Mouse (Mus musculus) B cell, adult (primary cell): ENCODE measurements around the gene Olfr811. TPM values are rescaled to one million over a fixed set of nuclear protein-coding genes. Genes with fewer than 3 reads are reported as not detected.

Experiments
- total RNA-seq: library from RNA; stranded (reverse); gene quantifications from 4 replicates; pipeline ENCODE4 v1.2.4, GENCODE M21; 2023; ENCODE audit not compliant: inconsistent age

Gene Olfr811
- total RNA-seq, result not detected in 4 replicates

GRCm38 (mm10) chr10:129804296-129804695 lies at the start of gene Olfr811:
Gene Olfr811 (minus strand): TSS chr10:129804396.

DNA sequence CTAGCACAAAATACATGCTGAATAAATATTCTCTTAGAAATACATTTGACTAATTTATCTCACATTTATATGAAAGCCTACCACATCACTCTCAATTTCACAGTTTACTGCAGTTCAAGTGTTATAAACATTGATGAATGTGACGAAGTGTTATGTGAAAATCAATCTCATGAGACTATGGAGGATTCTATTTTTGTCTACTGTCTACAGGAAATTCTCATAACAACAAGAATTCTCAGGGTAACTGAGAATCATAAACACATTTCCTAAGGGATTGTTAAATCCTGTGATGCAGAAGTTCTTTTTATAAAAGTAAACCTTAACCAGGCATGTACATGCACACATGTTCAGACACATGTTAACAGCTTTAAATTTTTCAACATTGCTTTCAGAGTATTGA lies 41.8 kb upstream of the Olfr811 start, which contains the start of gene Olfr812:
Olfr812 (minus strand) TSS at position 101 of the 400 bp plus-strand sequence.

DNA sequence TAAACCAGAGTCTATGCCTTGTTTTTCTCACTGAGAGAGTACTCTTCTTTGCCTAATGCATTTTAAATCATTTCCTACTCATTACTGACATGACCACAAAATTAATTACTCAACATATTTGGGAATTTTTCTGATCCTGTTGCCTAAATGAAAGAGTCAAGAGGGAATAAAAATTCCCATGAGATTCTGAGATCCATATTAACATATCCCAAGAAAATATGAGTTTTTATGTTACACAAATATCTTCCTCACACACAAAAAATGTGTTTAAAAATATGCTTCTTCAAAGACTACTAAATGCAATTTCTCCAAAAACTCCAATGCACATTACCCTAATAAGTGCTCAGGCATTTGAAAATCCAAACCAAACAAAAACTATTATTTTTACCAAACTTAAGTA lies 9.4 kb downstream of the Olfr811 start, which contains the start of gene Olfr810:
Olfr810 (minus strand) TSS at position 101 of the 400 bp plus-strand sequence.

GRCm38 (mm10) chr10:129774338-129774737 lies 29.9 kb downstream of the Olfr811 start, which contains the start of gene Olfr809:
Gene Olfr809 (plus strand): TSS chr10:129774638.

DNA sequence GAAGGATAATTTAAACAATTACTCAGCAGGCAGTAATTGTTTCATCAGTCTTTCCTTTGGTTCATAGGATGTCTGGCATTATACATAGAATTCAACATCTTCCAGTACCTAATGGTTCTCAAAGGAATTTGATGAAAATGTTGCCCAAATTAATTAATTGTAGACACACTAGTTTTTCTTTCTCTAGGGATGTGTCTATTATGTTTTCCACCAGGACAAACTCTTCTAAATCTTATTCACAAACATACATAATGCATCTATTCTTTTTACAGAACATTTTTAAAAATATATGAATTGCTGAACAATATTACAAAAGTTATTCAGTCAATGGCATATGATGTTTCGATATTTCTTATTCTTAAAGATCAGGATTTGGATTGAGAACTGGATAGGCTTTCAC lies 39.0 kb downstream of the Olfr811 start, which contains the start of gene Olfr808:
Olfr808 (plus strand) TSS at position 301 of the 400 bp plus-strand sequence.

GRCm38 (mm10) chr10:129757693-129758092 lies 46.5 kb downstream of the Olfr811 start, which contains the start of gene Olfr807:
Gene Olfr807 (minus strand): TSS chr10:129757793.

Other genes starting within 250 kb of the Olfr811 start
- gene Olfr794, start 236.7 kb downstream of the Olfr811 start, total RNA-seq, result not detected in 4 replicates
- gene Olfr796, start 191.8 kb downstream of the Olfr811 start, total RNA-seq, result not detected in 4 replicates
- not detected in 4 replicates for gene Olfr798, start 176.5 kb downstream of the Olfr811 start, total RNA-seq
- gene Olfr799, start 166.9 kb downstream of the Olfr811 start, total RNA-seq, result not detected in 4 replicates
- not detected in 4 replicates for gene Olfr800, start 146.7 kb downstream of the Olfr811 start, total RNA-seq
- not detected in 4 replicates for gene Olfr801, start 130.5 kb downstream of the Olfr811 start, total RNA-seq
- gene Olfr802, start 116.2 kb downstream of the Olfr811 start, total RNA-seq, result not detected in 4 replicates
- gene Olfr803, start 110.1 kb downstream of the Olfr811 start, total RNA-seq, result not detected in 4 replicates
- not detected in 4 replicates for gene Olfr804, start 101.2 kb downstream of the Olfr811 start, total RNA-seq
- gene Olfr805, start 75.0 kb downstream of the Olfr811 start, total RNA-seq, result not detected in 4 replicates
- gene Olfr806, start 62.5 kb downstream of the Olfr811 start, total RNA-seq, result not detected in 4 replicates
- gene Olfr807, start 46.6 kb downstream of the Olfr811 start, total RNA-seq, result not detected in 4 replicates
- gene Olfr808, start 38.9 kb downstream of the Olfr811 start, total RNA-seq, result not detected in 4 replicates
- not detected in 4 replicates for gene Olfr809, start 29.8 kb downstream of the Olfr811 start, total RNA-seq
- not detected in 4 replicates for gene Olfr810, start 9.5 kb downstream of the Olfr811 start, total RNA-seq
- not detected in 4 replicates for gene Olfr812, start 41.7 kb upstream of the Olfr811 start, total RNA-seq
- not detected in 4 replicates for gene Olfr813, start 51.0 kb upstream of the Olfr811 start, total RNA-seq
- not detected in 4 replicates for gene Olfr814, start 75.5 kb upstream of the Olfr811 start, total RNA-seq
- gene Olfr815, start 101.5 kb upstream of the Olfr811 start, total RNA-seq, result not detected in 4 replicates
- not detected in 4 replicates for gene Olfr816, start 111.2 kb upstream of the Olfr811 start, total RNA-seq
- gene Olfr818, start 144.7 kb upstream of the Olfr811 start, total RNA-seq, result not detected in 4 replicates
- gene Olfr819, start 162.9 kb upstream of the Olfr811 start, total RNA-seq, result not detected in 4 replicates
- not detected in 4 replicates for gene Olfr247, start 171.7 kb upstream of the Olfr811 start, total RNA-seq
- not detected in 4 replicates for gene Gm10310, start 180.7 kb upstream of the Olfr811 start, total RNA-seq
- gene Olfr820, start 208.2 kb upstream of the Olfr811 start, total RNA-seq, result not detected in 4 replicates
- gene Olfr821, start 226.0 kb upstream of the Olfr811 start, total RNA-seq, result not detected in 4 replicates